Mouse (Mus musculus) CH12.LX (cell line): ENCODE results near the gene Wscd1.

Experiments used
- CTCF ChIP-seq, 2 experiments: IDR thresholded peaks in 1 of 2; conservative IDR thresholded peaks in 1 of 2; 2 replicates each; pipeline ENCODE4 v1.5.1; 2011 to 2012; ENCODE audit warnings: low read depth in 2 of 2, low read length in 2 of 2, improper control_type of control experiment in 1 of 2, inconsistent platforms in 1 of 2, mild to moderate bottlenecking in 1 of 2, moderate library complexity in 1 of 2
- E2F4 ChIP-seq: IDR thresholded peaks from 2 replicates; pipeline ENCODE4 v1.6.1; 2011; ENCODE audit warnings: low read depth, low read length, improper control_type of control experiment; ENCODE audit not compliant: insufficient replicate concordance
- EP300 ChIP-seq: IDR thresholded peaks from 2 replicates; pipeline ENCODE4 v1.6.1; 2011; ENCODE audit warnings: low read length, improper control_type of control experiment
- GABPA ChIP-seq: IDR thresholded peaks from 2 replicates; pipeline ENCODE4 v1.6.1; 2012; ENCODE audit warnings: low read depth, low read length, improper control_type of control experiment, inconsistent platforms; ENCODE audit not compliant: insufficient replicate concordance
- MEF2A ChIP-seq: IDR thresholded peaks from 2 replicates; pipeline ENCODE4 v1.6.1; 2014; ENCODE audit warnings: low read depth, mild to moderate bottlenecking, inconsistent platforms, low read length, improper control_type of control experiment, borderline replicate concordance
- POLR2A ChIP-seq: IDR thresholded peaks from 2 replicates; pipeline ENCODE4 v1.6.1; 2011; ENCODE audit warnings: low read depth, mild to moderate bottlenecking, improper control_type of control experiment, low read length
- POLR2AphosphoS2 ChIP-seq: IDR thresholded peaks from 2 replicates; pipeline ENCODE4 v1.6.1; 2011; ENCODE audit warnings: low read depth, low read length, improper control_type of control experiment
- RCOR1 ChIP-seq: conservative IDR thresholded peaks from 2 replicates; pipeline ENCODE4 v1.6.1; 2012; ENCODE audit warnings: low read depth, mild to moderate bottlenecking, inconsistent platforms, low read length, improper control_type of control experiment
- SIN3A ChIP-seq: IDR thresholded peaks from 2 replicates; pipeline ENCODE4 v1.6.1; 2012; ENCODE audit warnings: low read length, improper control_type of control experiment, inconsistent platforms
- ZC3H11A ChIP-seq: IDR thresholded peaks from 2 replicates; pipeline ENCODE4 v1.6.1; 2012; ENCODE audit warnings: low read depth, mild to moderate bottlenecking, inconsistent platforms, low read length, improper control_type of control experiment
- ZMIZ1 ChIP-seq: IDR thresholded peaks from 2 replicates; pipeline ENCODE4 v1.6.1; 2012; ENCODE audit warnings: low read depth, mild to moderate bottlenecking, inconsistent platforms, low read length, improper control_type of control experiment
- ZNF384 ChIP-seq: IDR thresholded peaks from 2 replicates; pipeline ENCODE4 v1.6.1; 2012; ENCODE audit warnings: low read depth, low read length, improper control_type of control experiment, inconsistent platforms

DNA sequence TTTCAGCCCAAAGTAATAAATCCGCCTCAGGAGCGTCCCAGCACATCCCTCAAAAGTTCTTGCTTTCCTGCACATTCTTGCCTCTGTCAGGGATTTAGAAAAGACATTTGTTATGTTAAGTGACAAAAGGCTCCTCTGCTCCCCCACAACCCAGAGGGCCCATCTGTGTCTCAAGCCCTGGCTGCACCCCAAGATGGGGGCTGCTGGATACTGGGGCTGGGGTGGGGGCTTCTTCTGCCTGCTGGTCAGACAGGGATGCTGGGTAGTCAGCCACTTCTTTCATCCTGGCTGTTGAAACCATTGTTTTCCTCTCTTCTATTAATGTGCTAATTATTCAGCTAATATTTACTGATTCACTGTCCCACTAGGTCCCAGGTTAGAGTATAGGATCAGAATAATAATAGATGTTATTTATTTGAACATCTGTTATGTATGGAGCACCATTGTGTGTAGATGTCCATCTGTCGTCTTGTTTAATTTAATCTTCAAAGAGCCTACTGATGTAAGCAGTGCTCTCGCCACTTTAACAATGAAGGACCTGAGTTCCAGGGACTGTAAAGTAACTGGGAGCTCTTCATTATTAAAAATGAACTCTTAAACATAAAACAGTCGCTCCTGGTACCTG lies 14.0 kb downstream of the Wscd1 start:
- TF ChIP-seq GABPA (no peak), EP300 (no peak), CTCF (conservative IDR thresholded peaks at IDR 0.05 in 1 of 2, IDR thresholded peaks at IDR 0.05 in 1 of 2; ENCODE audit: low read depth in 2 of 2, low read length in 2 of 2) (no peak), MEF2A (no peak), SIN3A (no peak), RCOR1 (no peak), ZMIZ1 (no peak), POLR2A (no peak), ZNF384 (no peak), POLR2AphosphoS2 (no peak), ZC3H11A (no peak), E2F4 (no peak)
